Mouse (Mus musculus): Measurements from ENCODE around the gene Gm9936. TPM values are rescaled to one million over a fixed set of nuclear protein-coding genes. Genes with fewer than 3 reads are reported as not detected.
"Not testable (repeated sequence)": the region's sequence is repeated elsewhere in the genome, so short reads cannot be mapped to it uniquely, and the experiment has no call there.

The Gm9936 gene
- total and polyA plus RNA-seq, 2 experiments from 2014 or later: 2.8 to 3.9 TPM

- Histone ChIP-seq H3K27me3 (ENCODE audit: insufficient read depth, low read length) (no peaks in the 10 kb centered on the region), H3K36me3 (ENCODE audit: insufficient read depth, low read length) (no peaks in the 10 kb centered on the region), H3K4me3 (ENCODE audit: low read length) (no peak overlapping the region), H3K9me3 (ENCODE audit: low read length) (no peaks in the 10 kb centered on the region), H3K9ac (replicated peaks; ENCODE audit: low read length) (no peak overlapping the region), H3K4me1 (ENCODE audit: insufficient read depth, low read length) (no peaks in the 10 kb centered on the region), H3K27ac (no peak overlapping the region), H3K4me2 (ENCODE audit: low read depth, low read length) (no peak overlapping the region)
- no peak for DNase-seq (ENCODE audit: low spot score)
- TF ChIP-seq CTCF (IDR thresholded peaks at IDR 0.05; ENCODE audit: low read depth): no peak
- WGBS: 54% methylated on average over 5 of the region's 5 CpGs
- no peak for ATAC-seq
Observed at GRCm38 (mm10) chr5:114842674-114843073, 15.8 kb downstream of the Gm9936 start.

DNA sequence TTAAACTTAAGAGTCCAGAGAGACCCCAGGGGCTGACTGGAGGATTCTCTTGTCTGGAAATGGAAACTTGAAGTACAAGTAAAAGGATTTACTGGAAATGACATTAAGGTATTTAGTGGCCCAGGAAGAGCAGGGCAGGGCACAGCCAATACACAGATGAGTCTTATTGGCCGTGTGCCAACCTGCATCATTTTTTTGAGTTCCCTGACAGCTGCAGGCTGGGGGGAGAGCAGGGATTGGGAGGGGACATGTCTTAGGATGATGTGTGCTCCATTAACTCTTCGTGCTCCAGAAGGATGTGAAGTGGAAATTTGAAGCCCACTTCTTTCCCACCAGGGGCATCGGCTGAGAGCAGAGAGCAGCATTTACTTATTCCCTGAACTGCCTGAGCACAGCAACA lies 16.3 kb downstream of the Gm9936 start:
- not testable (repeated sequence) for H3K4me1 ChIP-seq (ENCODE audit: insufficient read depth, low read length); ATAC-seq; H3K36me3 ChIP-seq (ENCODE audit: insufficient read depth, low read length); H3K4me2 ChIP-seq (ENCODE audit: low read depth, low read length); H3K27me3 ChIP-seq (ENCODE audit: insufficient read depth, low read length); H3K9me3 ChIP-seq (ENCODE audit: low read length); H3K27ac ChIP-seq; H3K4me3 ChIP-seq (ENCODE audit: low read length); H3K9ac ChIP-seq (replicated peaks; ENCODE audit: low read length)
- 41% methylated on average over 3 of the region's 3 CpGs for WGBS
- DNase-seq (ENCODE audit: low spot score): peak; percentile 46

- not testable (repeated sequence) for H3K4me3 ChIP-seq (ENCODE audit: low read length); H3K27me3 ChIP-seq (ENCODE audit: insufficient read depth, low read length); H3K9me3 ChIP-seq (ENCODE audit: low read length); H3K4me2 ChIP-seq (ENCODE audit: low read depth, low read length); H3K27ac ChIP-seq; H3K4me1 ChIP-seq (ENCODE audit: insufficient read depth, low read length); H3K9ac ChIP-seq (replicated peaks; ENCODE audit: low read length); DNase-seq (ENCODE audit: low spot score); H3K36me3 ChIP-seq (ENCODE audit: insufficient read depth, low read length); ATAC-seq
- WGBS: 71% methylated on average over 5 of the region's 5 CpGs
Observed at GRCm38 (mm10) chr5:114840481-114840880, 18.0 kb downstream of the Gm9936 start.

DNA sequence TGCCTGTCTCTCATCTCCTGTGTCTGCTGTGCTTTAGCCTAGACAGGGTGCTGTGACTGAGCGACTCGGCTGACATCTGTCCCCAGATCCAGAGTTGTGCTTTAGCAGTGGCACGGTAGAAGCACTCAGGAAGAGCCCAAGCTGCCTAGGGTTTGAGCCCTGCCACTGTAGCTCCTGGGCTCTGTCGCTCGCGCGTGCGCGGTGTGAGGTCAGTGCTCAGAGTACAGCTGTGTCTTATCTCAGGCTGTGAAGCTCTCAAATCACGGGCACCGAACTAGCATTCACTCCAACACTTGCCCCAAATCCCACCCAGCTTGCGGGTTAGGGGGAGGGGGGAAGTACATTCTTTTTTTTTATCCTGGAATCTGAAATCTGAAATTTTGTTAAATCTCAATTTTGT lies 21.6 kb downstream of the Gm9936 start:
- Histone ChIP-seq H3K9me3 (ENCODE audit: low read length) (no peaks in the 10 kb centered on the region), H3K4me1 (ENCODE audit: insufficient read depth, low read length) (no peaks in the 10 kb centered on the region), H3K27me3 (ENCODE audit: insufficient read depth, low read length) (no peaks in the 10 kb centered on the region), H3K4me2 (ENCODE audit: low read depth, low read length) (no peak overlapping the region), H3K27ac (no peak overlapping the region), H3K9ac (replicated peaks; ENCODE audit: low read length) (no peak overlapping the region; the same call in 1 of the 2 replicates), H3K4me3 (ENCODE audit: low read length) (no peak overlapping the region), H3K36me3 (ENCODE audit: insufficient read depth, low read length) (no peaks in the 10 kb centered on the region)
- 74% methylated on average over 12 of the region's 12 CpGs for WGBS
- ATAC-seq (no peak), DNase-seq (ENCODE audit: low spot score) (no peak)
- TF ChIP-seq CTCF (IDR thresholded peaks at IDR 0.05; ENCODE audit: low read depth): no peak

DNA sequence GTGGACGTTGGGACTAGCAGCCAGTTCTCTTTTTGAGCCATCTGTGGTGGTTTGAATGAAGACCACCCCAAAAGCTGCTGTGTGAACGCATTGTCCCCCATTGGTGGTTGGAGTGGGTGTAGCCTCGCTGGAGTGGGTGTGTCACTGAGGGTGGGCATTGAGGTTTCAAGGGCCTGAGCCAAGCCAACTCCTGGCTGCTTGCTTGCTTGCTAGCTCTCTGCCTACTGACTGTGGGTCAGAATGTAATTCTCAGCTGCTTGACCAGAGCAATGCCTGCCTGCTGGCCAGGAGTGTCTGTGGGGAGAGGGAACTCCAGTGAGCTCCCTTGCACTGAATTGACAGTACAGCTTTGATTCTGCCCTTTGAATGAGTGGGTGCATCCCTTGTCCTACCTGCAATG lies 28.7 kb downstream of the Gm9936 start:
- no peak for ATAC-seq
- WGBS: 49% methylated on average over 3 of the region's 3 CpGs

DNA sequence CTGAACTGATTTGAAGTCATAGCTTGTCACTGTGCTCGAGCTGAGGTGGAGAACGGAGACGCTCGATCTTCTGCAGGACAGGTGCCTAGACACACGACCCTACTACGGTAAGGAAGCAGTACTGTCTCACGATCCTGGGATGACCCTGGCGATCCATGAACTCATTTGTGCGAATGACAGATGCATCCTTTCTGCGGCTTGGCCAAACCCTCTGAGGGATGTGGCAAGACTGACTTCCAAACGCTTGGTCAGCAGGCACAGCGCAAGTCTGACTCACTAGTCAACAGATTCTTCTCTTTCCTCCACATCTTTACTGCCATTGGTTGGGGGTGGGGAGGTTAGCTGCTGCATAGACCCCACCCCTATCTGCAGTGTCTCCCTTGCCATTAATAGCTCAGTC lies 31.1 kb downstream of the Gm9936 start:
- Histone ChIP-seq H3K4me1 (ENCODE audit: insufficient read depth, low read length) (0 out of 2 replicates have a peak, but pooled peaks cover 4% of the 10 kb centered on the region), H3K36me3 (ENCODE audit: insufficient read depth, low read length) (no peaks in the 10 kb centered on the region), H3K4me3 (ENCODE audit: low read length) (no peak overlapping the region), H3K27ac (no peak overlapping the region), H3K27me3 (ENCODE audit: insufficient read depth, low read length) (no peaks in the 10 kb centered on the region), H3K9me3 (ENCODE audit: low read length) (no peaks in the 10 kb centered on the region), H3K4me2 (ENCODE audit: low read depth, low read length) (no peak overlapping the region), H3K9ac (replicated peaks; ENCODE audit: low read length) (no peak overlapping the region)
- 87% methylated on average over 12 of the region's 12 CpGs for WGBS
- DNase-seq (ENCODE audit: low spot score): no peak
- no peak for ATAC-seq
- TF ChIP-seq CTCF (IDR thresholded peaks at IDR 0.05; ENCODE audit: low read depth): no peak

More for the DNA sequence above, 28.7 kb downstream of the Gm9936 start:
- Histone ChIP-seq H3K9me3 (ENCODE audit: low read length) (no peaks in the 10 kb centered on the region), H3K9ac (replicated peaks; ENCODE audit: low read length) (no peak overlapping the region), H3K4me1 (ENCODE audit: insufficient read depth, low read length) (0 out of 2 replicates have a peak, but pooled peaks cover 4% of the 10 kb centered on the region), H3K4me2 (ENCODE audit: low read depth, low read length) (no peak overlapping the region), H3K4me3 (ENCODE audit: low read length) (no peak overlapping the region), H3K27me3 (ENCODE audit: insufficient read depth, low read length) (no peaks in the 10 kb centered on the region), H3K27ac (no peak overlapping the region), H3K36me3 (ENCODE audit: insufficient read depth, low read length) (no peaks in the 10 kb centered on the region)
- no peak for DNase-seq (ENCODE audit: low spot score)
- TF ChIP-seq CTCF (IDR thresholded peaks at IDR 0.05; ENCODE audit: low read depth): no peak

GRCm38 (mm10) chr5:114825978-114826691 lies 32.3 kb downstream of the Gm9936 start:
- TF ChIP-seq CTCF (IDR thresholded peaks at IDR 0.05; ENCODE audit: low read depth): peak; percentile 35

More at GRCm38 (mm10) chr5:114825978-114826691, 32.3 kb downstream of the Gm9936 start:
- DNase-seq (ENCODE audit: low spot score): peak; percentile 87
- no peaks in the 10 kb centered on the region for H3K27me3 ChIP-seq (ENCODE audit: insufficient read depth, low read length)
- ATAC-seq: peak; percentile 79
- no peaks in the 10 kb centered on the region for H3K9me3 ChIP-seq (ENCODE audit: low read length)
- H3K4me3 ChIP-seq (ENCODE audit: low read length): peak overlapping the region; percentile 29
- 7% methylated on average over 27 of the region's 27 CpGs for WGBS
- H3K9ac ChIP-seq (replicated peaks; ENCODE audit: low read length): peak overlapping the region; percentile 35; the same call in 1 of the 2 replicates
- H3K27ac ChIP-seq: peak overlapping the region; percentile 58
- H3K4me2 ChIP-seq (ENCODE audit: low read depth, low read length): peak overlapping the region; percentile 61
- H3K4me1 ChIP-seq (ENCODE audit: insufficient read depth, low read length): 0 out of 2 replicates have a peak, but pooled peaks cover 4% of the 10 kb centered on the region
- no peaks in the 10 kb centered on the region for H3K36me3 ChIP-seq (ENCODE audit: insufficient read depth, low read length)
